In the genomic region with DNA sequence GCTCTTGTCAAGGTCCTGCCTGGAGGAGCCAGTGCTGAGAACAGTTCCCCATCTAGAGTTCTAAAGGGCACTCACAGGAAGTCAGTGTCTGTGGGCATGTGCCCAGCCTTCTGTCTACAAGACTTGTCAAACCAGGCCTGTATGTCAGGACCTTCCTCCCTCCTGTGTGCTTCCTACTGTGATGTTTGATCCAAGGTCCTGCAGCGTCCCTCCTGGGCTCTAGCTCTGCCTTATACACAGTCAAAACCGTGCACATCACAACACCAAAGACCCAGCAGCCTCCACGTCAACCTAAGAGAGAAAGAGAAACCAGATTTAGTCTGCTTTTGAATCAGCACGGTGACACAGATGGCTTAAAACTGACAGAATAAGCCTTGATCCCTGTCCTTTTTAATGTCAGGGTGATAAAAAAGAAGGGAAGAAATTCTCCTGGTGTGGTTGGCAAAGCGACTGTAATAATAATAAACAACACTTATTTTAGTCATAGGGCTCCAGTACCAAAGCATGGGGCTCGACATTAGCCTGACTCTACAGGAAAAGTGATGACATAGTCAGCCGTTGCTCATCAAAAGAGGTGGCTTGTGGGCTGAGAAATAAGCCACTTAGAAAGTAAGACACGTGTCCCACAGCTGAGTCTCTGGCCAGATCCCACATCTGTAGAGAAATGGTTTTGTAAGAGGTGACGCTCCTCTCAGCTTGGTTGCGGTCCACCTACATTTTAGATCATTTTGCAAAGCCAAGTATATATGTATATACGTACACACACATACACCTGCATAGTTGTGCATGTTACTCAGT, we compare ENCODE assay signal across 11 mouse cellular contexts. TPM values are rescaled to one million over a fixed set of nuclear protein-coding genes. Genes with fewer than 3 reads are reported as not detected.
A peak's percentile ranks its signal among the peaks of the same experiment; 100 is the strongest.
DNase-seq lines count a peak whose midpoint lies in the region; ATAC-seq and TF ChIP-seq lines count a peak whose summit lies in the region.
"Had no signal": no experiment of that assay in that cellular context is flagged by ENCODE, and none has a peak within 500 bp of the region (broad histone marks: within the 10 kb centered on the region; RNA-seq: fewer than 3 reads in every experiment).

No protein-coding gene starts in this region.

- no peak overlapping the region for H3K9ac ChIP-seq in heart, embryonic 11.5 days (ENCODE audit: low read depth, low read length)
- no peak overlapping the region for H3K9ac ChIP-seq in liver, postnatal 0 days (replicated peaks)
- no peak overlapping the region for H3K9ac ChIP-seq in forebrain, embryonic 15.5 days (replicated peaks)

- no peaks in the 10 kb centered on the region for H3K9me3 ChIP-seq in heart, embryonic 11.5 days (replicated peaks; ENCODE audit: control insufficient read depth, low read length)
- no peaks in the 10 kb centered on the region for H3K9me3 ChIP-seq in liver, postnatal 0 days (ENCODE audit: low read length)
- H3K9me3 ChIP-seq in forebrain, embryonic 15.5 days = no peaks in the 10 kb centered on the region

- ATAC-seq in heart, embryonic 11.5 days (replicated peaks; ENCODE audit: insufficient number of reproducible peaks, low FRiP score, low TSS enrichment) = no peak
- peak; percentile 84 for ATAC-seq in inflammation-experienced regulatory T-cells, adult 6 months
- no peak for ATAC-seq in liver, postnatal 0 days
- ATAC-seq in forebrain, embryonic 15.5 days (replicated peaks) = no peak
- ATAC-seq: forebrain, embryonic 16.5 days; Patski had no signal

- TF ChIP-seq CTCF in liver, postnatal 0 days (IDR thresholded peaks at IDR 0.05; ENCODE audit: low read depth) = no peak

- DNase-seq in heart, postnatal 10 days = peak; percentile 35 to 42
- DNase-seq in 3T3-L1 (ENCODE audit: low read depth, low spot score) = peak; percentile 58
- DNase-seq in CD4-positive, CD25-positive, alpha-beta regulatory T cell, adult 2 months (ENCODE audit: low read depth, low spot score) = peak; percentile 65
- DNase-seq in liver, postnatal 0 days = no peak
- DNase-seq in retina, embryonic 14.5 days (ENCODE audit: low spot score) = no peak

- no peak overlapping the region for H3K4me3 ChIP-seq in heart, embryonic 11.5 days (ENCODE audit: low read depth, low read length)
- no peak overlapping the region for H3K4me3 ChIP-seq in liver, postnatal 0 days (ENCODE audit: low read depth, low read length)
- H3K4me3 ChIP-seq in forebrain, embryonic 15.5 days = no peak overlapping the region

- no peak overlapping the region for H3K27ac ChIP-seq in heart, embryonic 11.5 days (ENCODE audit: low read depth, low read length)
- no peak overlapping the region for H3K27ac ChIP-seq in liver, postnatal 0 days (ENCODE audit: low read depth)
- H3K27ac ChIP-seq in forebrain, embryonic 15.5 days (replicated peaks) = no peak overlapping the region
- H3K27ac ChIP-seq: macrophage had no signal

- peaks cover 3% of the 10 kb centered on the region; the same call in 1 of the 2 replicates for H3K36me3 ChIP-seq in heart, embryonic 11.5 days (ENCODE audit: control insufficient read depth, insufficient read depth, low read length)
- no peaks in the 10 kb centered on the region for H3K36me3 ChIP-seq in liver, postnatal 0 days (replicated peaks; ENCODE audit: insufficient read depth, low read length)
- no peaks in the 10 kb centered on the region for H3K36me3 ChIP-seq in forebrain, embryonic 15.5 days

- intact Hi-C loops in heart, postnatal 10 days (cut with DNase I) = no loop called here

- H3K4me1 ChIP-seq in heart, embryonic 11.5 days (ENCODE audit: control insufficient read depth, insufficient read depth, low read length) = 0 out of 2 replicates have a peak, but pooled peaks cover 3% of the 10 kb centered on the region
- H3K4me1 ChIP-seq in liver, postnatal 0 days (ENCODE audit: insufficient read depth) = no peaks in the 10 kb centered on the region
- no peaks in the 10 kb centered on the region for H3K4me1 ChIP-seq in forebrain, embryonic 15.5 days

- no peak overlapping the region for H3K4me2 ChIP-seq in heart, embryonic 11.5 days
- H3K4me2 ChIP-seq in liver, postnatal 0 days (ENCODE audit: low read depth, low read length) = no peak overlapping the region
- H3K4me2 ChIP-seq in forebrain, embryonic 15.5 days (replicated peaks) = no peak overlapping the region

- WGBS in heart, embryonic 11.5 days (ENCODE audit: insufficient replicate concordance) = 71% methylated on average over 11 of the region's 11 CpGs
- 67% methylated on average over 11 of the region's 11 CpGs for WGBS in liver, postnatal 0 days (ENCODE audit: insufficient replicate concordance)
- WGBS in forebrain, embryonic 15.5 days = 79% methylated on average over 11 of the region's 11 CpGs

- no peaks in the 10 kb centered on the region for H3K27me3 ChIP-seq in heart, embryonic 11.5 days (ENCODE audit: control insufficient read depth, insufficient read depth, low read length)
- no peaks in the 10 kb centered on the region for H3K27me3 ChIP-seq in liver, postnatal 0 days (ENCODE audit: insufficient read depth, low read length)
- no peaks in the 10 kb centered on the region for H3K27me3 ChIP-seq in forebrain, embryonic 15.5 days
- H3K27me3 ChIP-seq: Patski had no signal

- no peak for TF ChIP-seq EP300 in liver, postnatal 0 days (IDR thresholded peaks at IDR 0.05; ENCODE audit: low read depth)

RNA-seq across cellular contexts. Expression of gene Akap2, which starts 13.5 kb away (rescaled TPM):
- total RNA-seq in heart, postnatal 10 days (2021) = 100 to 1,000 TPM; 127 to 141 TPM
- 43.4 and 45.9 TPM in 2 replicates for polyA plus RNA-seq in heart, embryonic 11.5 days (2014; fragmentation: Nextera tagmentation; extraction: Ambion mirVana)
- 1 to 10 TPM; 2.3 to 3.9 (median 2.9) TPM for polyA plus RNA-seq in inflammation-experienced regulatory T-cells, adult 6 months (2017; shearing (Covaris generic))
- polyA plus RNA-seq in liver, postnatal 0 days (2015; fragmentation: Nextera tagmentation; extraction: Ambion mirVana) = 1.9 and 2.0 TPM in 2 replicates
- 6.1 and 6.5 TPM in 2 replicates for polyA plus RNA-seq in forebrain, embryonic 15.5 days (2015; fragmentation: Nextera tagmentation; extraction: Ambion mirVana)

Comparison
In these comparisons a context has a peak if more than half of its experiments do, and no peak if none do; other contexts are left out.
1. DNase-seq: peak in heart, postnatal 10 days (2 of 2), 3T3-L1 (single experiment) and CD4-positive, CD25-positive, alpha-beta regulatory T cell, adult 2 months (single experiment); none in liver, postnatal 0 days (single experiment) and retina, embryonic 14.5 days (single experiment).